7 mouse cellular contexts compared by ENCODE assay signal in genomic region chr3:88150061-88150998, GRCm38 (mm10). TPM values are rescaled to one million over a fixed set of nuclear protein-coding genes. Genes with fewer than 3 reads are reported as not detected.
A peak's percentile ranks its signal among the peaks of the same experiment; 100 is the strongest.
DNase-seq lines count a peak whose midpoint lies in the region; ATAC-seq and TF ChIP-seq lines count a peak whose summit lies in the region.

No protein-coding gene starts in this region.

- no peaks in the 10 kb centered on the region for H3K27me3 ChIP-seq in hindbrain, embryonic 16.5 days (replicated peaks; ENCODE audit: control insufficient read depth, insufficient read depth, low read length)
- H3K27me3 ChIP-seq in limb, embryonic 14.5 days (ENCODE audit: control insufficient read depth, insufficient read depth, low read length): no peaks in the 10 kb centered on the region
- no peaks in the 10 kb centered on the region for H3K27me3 ChIP-seq in neural tube, embryonic 12.5 days (replicated peaks)

- H3K4me2 ChIP-seq in hindbrain, embryonic 16.5 days (ENCODE audit: low read length): peak overlapping the region; percentile 38
- peak overlapping the region; percentile 34 for H3K4me2 ChIP-seq in limb, embryonic 14.5 days (replicated peaks; ENCODE audit: low read depth, low read length, severe bottlenecking)
- H3K4me2 ChIP-seq in neural tube, embryonic 12.5 days (replicated peaks): peak overlapping the region; percentile 43

- H3K27ac ChIP-seq in hindbrain, embryonic 16.5 days (ENCODE audit: low read depth, low read length): peak overlapping the region; percentile 81
- peak overlapping the region; percentile 65 for H3K27ac ChIP-seq in limb, embryonic 14.5 days (replicated peaks; ENCODE audit: low read depth, low read length)
- peak overlapping the region; percentile 68 for H3K27ac ChIP-seq in neural tube, embryonic 12.5 days

- peak; percentile 14 for ATAC-seq in hindbrain, embryonic 16.5 days
- ATAC-seq in limb, embryonic 14.5 days (ENCODE audit: low FRiP score, low read depth): peak; percentile 65
- peak; percentile 65 for ATAC-seq in neural tube, embryonic 12.5 days (ENCODE audit: low FRiP score, low read depth)

- WGBS in hindbrain, embryonic 16.5 days: 15% methylated on average over 13 of the region's 14 CpGs
- 20% methylated on average over 12 of the region's 14 CpGs for WGBS in limb, embryonic 14.5 days
- WGBS in neural tube, embryonic 12.5 days: 20% methylated on average over 14 of the region's 14 CpGs

- H3K9me3 ChIP-seq in hindbrain, embryonic 16.5 days (ENCODE audit: control insufficient read depth, low read length): no peaks in the 10 kb centered on the region
- H3K9me3 ChIP-seq in limb, embryonic 14.5 days (ENCODE audit: control insufficient read depth, low read length): no peaks in the 10 kb centered on the region
- no peaks in the 10 kb centered on the region for H3K9me3 ChIP-seq in neural tube, embryonic 12.5 days

- peak; percentile 32 for DNase-seq in ES-CJ7 (ENCODE audit: low read depth, low spot score)
- peak; percentile 89 for DNase-seq in brain, adult 2 months (ENCODE audit: low read depth, low spot score)
- DNase-seq in frontal cortex, adult 2 months (ENCODE audit: extremely low spot score in 1 of 2, low spot score in 1 of 2): peak; percentile 66 to 83
- DNase-seq in limb, embryonic 14.5 days (ENCODE audit: low spot score): peak; percentile 57
- DNase-seq in yolk sac, embryonic 10.5 days (ENCODE audit: low spot score): no peak

- TF ChIP-seq POLR2A in limb, embryonic 14.5 days (IDR thresholded peaks at IDR 0.05; ENCODE audit: borderline replicate concordance, extremely low read depth, insufficient read depth, insufficient read length): no peak

- H3K36me3 ChIP-seq in hindbrain, embryonic 16.5 days (ENCODE audit: control insufficient read depth, insufficient read depth, low read length): no peaks in the 10 kb centered on the region
- peaks cover 9% of the 10 kb centered on the region for H3K36me3 ChIP-seq in limb, embryonic 14.5 days (ENCODE audit: control insufficient read depth, insufficient read depth, low read length)
- H3K36me3 ChIP-seq in neural tube, embryonic 12.5 days: no peaks in the 10 kb centered on the region

- peak overlapping the region; percentile 56 for H3K9ac ChIP-seq in hindbrain, embryonic 16.5 days (ENCODE audit: low read depth, low read length)
- H3K9ac ChIP-seq in limb, embryonic 14.5 days (ENCODE audit: low read depth, low read length, severe bottlenecking): peak overlapping the region; percentile 38; the same call in 1 of the 2 replicates
- H3K9ac ChIP-seq in neural tube, embryonic 12.5 days: peak overlapping the region; percentile 33; the same call in 1 of the 2 replicates

- peaks cover 79% of the 10 kb centered on the region for H3K4me1 ChIP-seq in hindbrain, embryonic 16.5 days (ENCODE audit: control insufficient read depth, insufficient read depth, low read depth, low read length)
- peaks cover 55% of the 10 kb centered on the region for H3K4me1 ChIP-seq in limb, embryonic 14.5 days (ENCODE audit: control insufficient read depth, insufficient read depth, low read length)
- H3K4me1 ChIP-seq in neural tube, embryonic 12.5 days: peaks cover 77% of the 10 kb centered on the region

- no peak overlapping the region for H3K4me3 ChIP-seq in hindbrain, embryonic 16.5 days (ENCODE audit: low read length)
- no peak overlapping the region for H3K4me3 ChIP-seq in limb, embryonic 14.5 days (replicated peaks; ENCODE audit: low read length)
- H3K4me3 ChIP-seq in neural tube, embryonic 12.5 days: no peak overlapping the region

RNA-seq across cellular contexts. Expression of gene Mef2d, which starts 8.2 kb away (rescaled TPM):
- 137 and 138 TPM in 2 replicates for polyA plus RNA-seq in frontal cortex, adult 2 months (2012; rRNA removed)
- polyA plus RNA-seq in hindbrain, embryonic 16.5 days (2015; fragmentation: Nextera tagmentation; extraction: Ambion mirVana): 16.4 and 24.1 TPM in 2 replicates
- polyA plus RNA-seq in limb, embryonic 14.5 days (2012; rRNA removed): 58.7 and 79.0 TPM in 2 replicates
- 27.4 and 29.6 TPM in 2 replicates for polyA plus RNA-seq in limb, embryonic 14.5 days (2014; fragmentation: Nextera tagmentation; extraction: Ambion mirVana)
- 17.6 and 19.8 TPM in 2 replicates for polyA plus RNA-seq in neural tube, embryonic 12.5 days (2016; fragmentation: Nextera tagmentation; extraction: Ambion mirVana)

Comparison
In these comparisons a context has a peak if more than half of its experiments do, and no peak if none do; other contexts are left out.
1. ATAC-seq: peak in every context shown above with its lines; median percentile 65 in limb, embryonic 14.5 days; 65 in neural tube, embryonic 12.5 days; 14 in hindbrain, embryonic 16.5 days.